Mouse (Mus musculus) MEL (cell line): ENCODE data around the gene Nanp. TPM values are rescaled to one million over a fixed set of nuclear protein-coding genes. Genes with fewer than 3 reads are reported as not detected.

Experiments used
- DNase-seq: peaks from one replicate; pipeline ENCODE4 v3.0.0; 2011; ENCODE audit warnings: low read depth, low spot score
- H3K27ac ChIP-seq: 2 replicates; pipeline ENCODE4 v1.5.1; 2012; ENCODE audit warnings: low read depth, mild to moderate bottlenecking, control low read depth, low read length, moderate library complexity; ENCODE audit not compliant: control insufficient read depth
- H3K27me3 ChIP-seq, 2 experiments: fragments of 150-350 bp in 1 of 2; sonication (generic) in 1 of 2; 2 replicates each; pipeline ENCODE4 v1.6.1; 2012; ENCODE audit warnings: low read length in 2 of 2, mild to moderate bottlenecking in 2 of 2, improper control_type of control experiment in 1 of 2, moderate library complexity in 1 of 2; ENCODE audit not compliant: insufficient read depth in 2 of 2, control insufficient read depth in 1 of 2
- H3K36me3 ChIP-seq, 2 experiments: 2 replicates each; pipeline ENCODE4 v1.6.1; 2012 to 2014; ENCODE audit warnings: low read length in 2 of 2, improper control_type of control experiment in 1 of 2, inconsistent platforms in 1 of 2, mild to moderate bottlenecking in 1 of 2; ENCODE audit not compliant: insufficient read depth in 2 of 2, control insufficient read depth in 1 of 2
- H3K4me1 ChIP-seq, 2 experiments: fragments of 150-350 bp in 1 of 2; sonication (generic) in 1 of 2; 2 replicates each; pipeline ENCODE4 v1.6.1; 2012; ENCODE audit warnings: low read length in 2 of 2, improper control_type of control experiment in 1 of 2, mild to moderate bottlenecking in 1 of 2; ENCODE audit not compliant: insufficient read depth in 2 of 2, control insufficient read depth in 1 of 2
- H3K4me3 ChIP-seq, 2 experiments: fragments of 150-350 bp in 1 of 2; sonication (generic) in 1 of 2; 2 replicates each; pipeline ENCODE4 v1.5.1; 2012; ENCODE audit warnings: low read depth in 2 of 2, low read length in 2 of 2, mild to moderate bottlenecking in 2 of 2, moderate library complexity in 2 of 2, control low read depth in 1 of 2, improper control_type of control experiment in 1 of 2; ENCODE audit not compliant: control insufficient read depth in 1 of 2, insufficient read depth in 1 of 2
- H3K79me2 ChIP-seq: 2 replicates; pipeline ENCODE4 v1.6.1; 2012; ENCODE audit warnings: mild to moderate bottlenecking, low read length, moderate library complexity; ENCODE audit not compliant: control insufficient read depth, poor library complexity, insufficient read depth
- H3K9ac ChIP-seq: 2 replicates; pipeline ENCODE4 v1.6.1; 2012; ENCODE audit warnings: low read depth, mild to moderate bottlenecking, control low read depth, low read length, moderate library complexity; ENCODE audit not compliant: control insufficient read depth, poor library complexity, severe bottlenecking
- H3K9me3 ChIP-seq: fragments of 150-350 bp; sonication (generic); replicated peaks from 2 replicates; pipeline ENCODE4 v1.6.1; 2012; ENCODE audit warnings: mild to moderate bottlenecking, low read length, improper control_type of control experiment, moderate library complexity; ENCODE audit not compliant: insufficient read depth
- CHD1 ChIP-seq: IDR thresholded peaks from 2 replicates; pipeline ENCODE4 v1.6.1; 2012; ENCODE audit warnings: low read depth, mild to moderate bottlenecking, inconsistent platforms, low read length, improper control_type of control experiment
- CHD2 ChIP-seq: IDR thresholded peaks from 2 replicates; pipeline ENCODE4 v1.6.1; 2011; ENCODE audit warnings: low read length, improper control_type of control experiment
- ELF1 ChIP-seq: IDR thresholded peaks from 2 replicates; pipeline ENCODE4 v1.6.1; 2014; ENCODE audit warnings: low read depth, mild to moderate bottlenecking, inconsistent platforms, low read length, improper control_type of control experiment, moderate library complexity
- EP300 ChIP-seq, 2 experiments: IDR thresholded peaks; 2 replicates each; pipeline ENCODE4 v1.6.1; 2011; ENCODE audit warnings: improper control_type of control experiment in 2 of 2, low read length in 2 of 2, low read depth in 1 of 2, mild to moderate bottlenecking in 1 of 2
- ETS1 ChIP-seq: IDR thresholded peaks from 2 replicates; pipeline ENCODE4 v1.6.1; 2012; ENCODE audit warnings: low read depth, mild to moderate bottlenecking, inconsistent platforms, low read length, improper control_type of control experiment, moderate library complexity
- GATA1 ChIP-seq: IDR thresholded peaks from 2 replicates; pipeline ENCODE4 v1.6.1; 2011; ENCODE audit warnings: low read depth, low read length, improper control_type of control experiment
- MAFK ChIP-seq: IDR thresholded peaks from 2 replicates; pipeline ENCODE4 v1.6.1; 2011; ENCODE audit warnings: low read depth, mild to moderate bottlenecking, low read length, improper control_type of control experiment, borderline replicate concordance
- MAX ChIP-seq: IDR thresholded peaks from 2 replicates; pipeline ENCODE4 v1.6.1; 2011; ENCODE audit warnings: low read length, improper control_type of control experiment
- MEF2A ChIP-seq: IDR thresholded peaks from 2 replicates; pipeline ENCODE4 v1.6.1; 2014; ENCODE audit warnings: low read depth, mild to moderate bottlenecking, inconsistent platforms, low read length, improper control_type of control experiment; ENCODE audit not compliant: poor library complexity, insufficient replicate concordance, severe bottlenecking; ENCODE audit errors: extremely low read depth
- MYB ChIP-seq: IDR thresholded peaks from 2 replicates; pipeline ENCODE4 v1.6.1; 2011; ENCODE audit warnings: mild to moderate bottlenecking, low read depth, low read length, improper control_type of control experiment
- MYC ChIP-seq: IDR thresholded peaks from 2 replicates; pipeline ENCODE4 v1.6.1; 2011; ENCODE audit warnings: low read depth, mild to moderate bottlenecking, low read length, improper control_type of control experiment, moderate library complexity
- NELFE ChIP-seq: IDR thresholded peaks from 2 replicates; pipeline ENCODE4 v1.6.1; 2011; ENCODE audit warnings: low read depth, low read length, improper control_type of control experiment
- NRF1 ChIP-seq: IDR thresholded peaks from 2 replicates; pipeline ENCODE4 v1.6.1; 2014; ENCODE audit warnings: low read depth, mild to moderate bottlenecking, inconsistent platforms, low read length, improper control_type of control experiment, moderate library complexity; ENCODE audit not compliant: poor library complexity, insufficient read depth, severe bottlenecking
- POLR2A ChIP-seq, 2 experiments: IDR thresholded peaks; 2 replicates each; pipeline ENCODE4 v1.6.1; 2011 to 2012; ENCODE audit warnings: low read length in 2 of 2, mild to moderate bottlenecking in 2 of 2, control low read depth in 1 of 2, improper control_type of control experiment in 1 of 2, low read depth in 1 of 2, moderate library complexity in 1 of 2; ENCODE audit not compliant: control insufficient read depth in 1 of 2, insufficient read depth in 1 of 2, poor library complexity in 1 of 2
- POLR2AphosphoS5 ChIP-seq: IDR thresholded peaks from 2 replicates; pipeline ENCODE4 v1.6.1; 2012; ENCODE audit warnings: low read depth, borderline replicate concordance, mild to moderate bottlenecking, inconsistent platforms, low read length, moderate library complexity, mixed read lengths
- RAD21 ChIP-seq: IDR thresholded peaks from 2 replicates; pipeline ENCODE4 v1.6.1; 2011; ENCODE audit warnings: mild to moderate bottlenecking, low read depth, low read length, improper control_type of control experiment
- RCOR1 ChIP-seq: IDR thresholded peaks from 2 replicates; pipeline ENCODE4 v1.6.1; 2012; ENCODE audit warnings: low read depth, mild to moderate bottlenecking, inconsistent platforms, low read length, improper control_type of control experiment
- SIN3A ChIP-seq: IDR thresholded peaks from 2 replicates; pipeline ENCODE4 v1.6.1; 2012; ENCODE audit warnings: low read length, improper control_type of control experiment, inconsistent platforms
- SMC3 ChIP-seq: IDR thresholded peaks from 2 replicates; pipeline ENCODE4 v1.6.1; 2011; ENCODE audit warnings: low read depth, low read length, improper control_type of control experiment
- TAL1 ChIP-seq: IDR thresholded peaks from 2 replicates; pipeline ENCODE4 v1.6.1; 2012; ENCODE audit warnings: mild to moderate bottlenecking, inconsistent platforms, low read length, moderate library complexity, mixed read lengths
- UBTF ChIP-seq: IDR thresholded peaks from 2 replicates; pipeline ENCODE4 v1.6.1; 2012; ENCODE audit warnings: low read depth, mild to moderate bottlenecking, inconsistent platforms, low read length, improper control_type of control experiment, moderate library complexity, borderline replicate concordance; ENCODE audit not compliant: insufficient read depth
- USF2 ChIP-seq, 2 experiments: IDR thresholded peaks; 2 replicates each; pipeline ENCODE4 v1.6.1; 2011 to 2012; ENCODE audit warnings: improper control_type of control experiment in 2 of 2, low read length in 2 of 2, borderline replicate concordance in 1 of 2, inconsistent platforms in 1 of 2, low read depth in 1 of 2, mild to moderate bottlenecking in 1 of 2; ENCODE audit not compliant: insufficient read depth in 1 of 2
- ZKSCAN1 ChIP-seq: IDR thresholded peaks from 2 replicates; pipeline ENCODE4 v1.6.1; 2012; ENCODE audit warnings: low read depth, mild to moderate bottlenecking, inconsistent platforms, low read length, improper control_type of control experiment, moderate library complexity
- ZNF384 ChIP-seq: IDR thresholded peaks from 2 replicates; pipeline ENCODE4 v1.6.1; 2012; ENCODE audit warnings: low read depth, mild to moderate bottlenecking, inconsistent platforms, low read length, improper control_type of control experiment
- polyA plus RNA-seq, 2 experiments: library from polyadenylated mRNA; stranded (reverse) in 1 of 2; unstranded in 1 of 2; fragments of >175 nt in 1 of 2; fragments of >200 nt in 1 of 2; gene quantifications; 2 replicates each; pipeline versions ENCODE4 v1.2.1 to v1.2.4; 2012; ENCODE audit warnings: low replicate concordance in 2 of 2, low read depth in 1 of 2; ENCODE audit not compliant: insufficient read length in 2 of 2, insufficient read depth in 1 of 2, missing spikeins in 1 of 2
- total RNA-seq: library from RNA; depleted of rRNA; stranded (reverse); fragments of 300-350 nt; gene quantifications from 2 replicates; pipeline ENCODE4 v1.2.3, GENCODE M21; 2012

Nanp gene
- total and polyA plus RNA-seq, 3 experiments: 14.6 to 25.4 TPM; not detected in 1

GRCm38 (mm10) chr2:150997618-150998017 is 41.6 kb downstream of the Nanp start:
- Histone ChIP-seq H3K4me3 (no peak overlapping the region), H3K9ac (no peak overlapping the region), H3K4me1 (peaks cover 7 to 9% of the 10 kb centered on the region in 2 experiments), H3K27me3 (no peaks in the 10 kb centered on the region), H3K79me2 (0 out of 2 replicates have a peak, but pooled peaks cover 4% of the 10 kb centered on the region), H3K36me3 (peaks cover 0 to 12% of the 10 kb centered on the region in 2 experiments; a peak in 2 of 4 replicates), H3K27ac (no peak overlapping the region), H3K9me3 (no peaks in the 10 kb centered on the region)
- TF ChIP-seq TAL1 (no peak), MAX (no peak), NRF1 (no peak), UBTF (no peak), MYC (no peak), ELF1 (no peak), ZNF384 (no peak), POLR2AphosphoS5 (no peak), RAD21 (no peak), MAFK (no peak), ETS1 (no peak), SMC3 (no peak), ZKSCAN1 (no peak), MEF2A (no peak), SIN3A (no peak), USF2 (IDR thresholded peaks at IDR 0.05; ENCODE audit: borderline replicate concordance in 1 of 2, insufficient read depth in 1 of 2, low read depth in 1 of 2, low read length in 2 of 2) (no peak), NELFE (no peak), CHD1 (no peak), MYB (no peak)
- DNase-seq: no peak

- no peak overlapping the region for H3K27ac ChIP-seq
- H3K27me3 ChIP-seq: no peaks in the 10 kb centered on the region
- H3K4me1 ChIP-seq: no peaks in the 10 kb centered on the region; a peak in 1 of 4 replicates
- no peaks in the 10 kb centered on the region for H3K9me3 ChIP-seq
- H3K79me2 ChIP-seq: no peaks in the 10 kb centered on the region; the same call in 1 of the 2 replicates
- TF ChIP-seq RCOR1 (no peak), CHD2 (no peak), POLR2A (IDR thresholded peaks at IDR 0.05; ENCODE audit: control insufficient read depth in 1 of 2, insufficient read depth in 1 of 2, low read depth in 1 of 2, low read length in 2 of 2, poor library complexity in 1 of 2) (no peak), GATA1 (no peak), SIN3A (no peak), CHD1 (no peak), EP300 (IDR thresholded peaks at IDR 0.05; ENCODE audit: low read depth in 1 of 2, low read length in 2 of 2) (no peak)
- no peak overlapping the region for H3K4me3 ChIP-seq
- H3K36me3 ChIP-seq: no peaks in the 10 kb centered on the region
- DNase-seq: no peak
- H3K9ac ChIP-seq: no peak overlapping the region
These were observed 43.9 kb downstream of the Nanp start for GRCm38 (mm10) chr2:150995324-150995723.
